Mouse (Mus musculus) heart, embryonic 12.5 days (tissue): ENCODE measurements around the gene Tmem190. TPM values are rescaled to one million over a fixed set of nuclear protein-coding genes. Genes with fewer than 3 reads are reported as not detected.

Experiments
- ATAC-seq: fragments of 200-750 bp; cut with Nextera tagmentation; 2 replicates; pipeline ENCODE4 v1.8.0; 2017; ENCODE audit warnings: moderate TSS enrichment, moderate library complexity; ENCODE audit not compliant: insufficient number of reproducible peaks, low FRiP score
- H3K27ac ChIP-seq: fragments of 300-500 bp; sonication (generic); 2 replicates; pipeline ENCODE4 v1.5.1; 2016; ENCODE audit warnings: mild to moderate bottlenecking, moderate library complexity; ENCODE audit not compliant: poor library complexity, severe bottlenecking
- H3K27me3 ChIP-seq: fragments of 300-500 bp; sonication (generic); replicated peaks from 2 replicates; pipeline ENCODE4 v1.6.1; 2016; ENCODE audit warnings: mild to moderate bottlenecking, moderate library complexity
- H3K36me3 ChIP-seq: fragments of 300-500 bp; sonication (generic); 2 replicates; pipeline ENCODE4 v1.6.1; 2016; ENCODE audit warnings: mild to moderate bottlenecking, moderate library complexity
- H3K4me1 ChIP-seq: fragments of 300-500 bp; sonication (generic); replicated peaks from 2 replicates; pipeline ENCODE4 v1.6.1; 2016; ENCODE audit warnings: mild to moderate bottlenecking
- H3K4me2 ChIP-seq: fragments of 300-500 bp; sonication (generic); 2 replicates; pipeline ENCODE4 v1.6.1; 2016; ENCODE audit warnings: mild to moderate bottlenecking, moderate library complexity
- H3K4me3 ChIP-seq: fragments of 300-500 bp; sonication (generic); 2 replicates; pipeline ENCODE4 v1.5.1; 2016; ENCODE audit warnings: mild to moderate bottlenecking
- H3K9ac ChIP-seq: fragments of 300-500 bp; sonication (generic); 2 replicates; pipeline ENCODE4 v1.6.1; 2016; ENCODE audit warnings: mild to moderate bottlenecking, moderate library complexity
- H3K9me3 ChIP-seq: fragments of 300-500 bp; sonication (generic); replicated peaks from 2 replicates; pipeline ENCODE4 v1.6.1; 2016; ENCODE audit warnings: mild to moderate bottlenecking, moderate library complexity
- WGBS: fragments of 180-500 bp; shearing (Covaris S2); methylation state at CpG from one replicate; pipeline ENCODE4 v1.1.7; 2016; 5-methylcytosine and 5-hydroxymethylcytosine counted together
- polyA plus RNA-seq: library from polyadenylated mRNA; unstranded; fragments of >200 nt; fragmentation: Nextera tagmentation; extraction: Ambion mirVana; gene quantifications from 2 replicates; pipeline ENCODE4 v1.2.1, GENCODE M21; 2016

Tmem190 gene
- polyA plus RNA-seq, 1 experiment from 2014 or later, result not detected

DNA sequence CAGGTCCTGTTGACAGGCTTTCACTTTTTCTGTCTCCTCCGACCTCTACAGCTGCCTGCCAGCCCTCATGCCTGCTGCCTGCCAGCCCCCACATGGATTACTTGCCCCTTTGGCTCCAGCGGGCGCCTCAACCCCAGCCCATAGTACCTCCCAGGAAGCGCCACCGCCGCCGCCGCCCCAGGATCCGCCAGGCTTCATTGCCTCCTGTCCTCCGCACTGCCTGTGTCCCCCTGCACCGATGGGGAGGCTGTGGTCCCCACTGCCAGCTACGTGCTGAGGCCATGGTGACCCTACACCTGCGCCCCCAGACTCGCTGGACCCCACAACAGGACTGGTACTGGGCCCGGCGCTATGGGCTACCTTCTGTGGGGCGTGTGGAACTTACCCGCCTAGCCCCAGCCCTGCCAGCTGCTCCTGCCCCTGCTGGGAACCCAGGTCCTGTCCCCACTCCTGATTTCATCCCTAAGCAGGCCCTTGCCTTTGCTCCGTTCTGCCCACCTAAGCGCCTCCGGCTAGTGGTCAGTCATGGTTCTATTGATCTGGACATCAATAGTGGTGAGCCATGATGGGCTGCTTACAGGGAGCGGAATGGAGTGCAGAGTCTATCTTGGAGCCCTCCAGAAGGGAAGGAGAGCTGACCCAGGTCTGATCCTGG lies 36.3 kb upstream of the Tmem190 start:
- H3K36me3 ChIP-seq, result peaks cover 49% of the 10 kb centered on the region
- no peak overlapping the region for H3K4me3 ChIP-seq
- H3K27me3 ChIP-seq, result no peaks in the 10 kb centered on the region
- no peaks in the 10 kb centered on the region for H3K9me3 ChIP-seq
- H3K4me2 ChIP-seq, result no peak overlapping the region
- 86% methylated on average over 22 of the region's 22 CpGs for WGBS
- H3K9ac ChIP-seq, result 0 out of 2 replicates have a peak overlapping the region, but pooled peaks have one; percentile 23
- no peak overlapping the region for H3K27ac ChIP-seq
- peaks cover 27% of the 10 kb centered on the region for H3K4me1 ChIP-seq
- no peak for ATAC-seq

DNA sequence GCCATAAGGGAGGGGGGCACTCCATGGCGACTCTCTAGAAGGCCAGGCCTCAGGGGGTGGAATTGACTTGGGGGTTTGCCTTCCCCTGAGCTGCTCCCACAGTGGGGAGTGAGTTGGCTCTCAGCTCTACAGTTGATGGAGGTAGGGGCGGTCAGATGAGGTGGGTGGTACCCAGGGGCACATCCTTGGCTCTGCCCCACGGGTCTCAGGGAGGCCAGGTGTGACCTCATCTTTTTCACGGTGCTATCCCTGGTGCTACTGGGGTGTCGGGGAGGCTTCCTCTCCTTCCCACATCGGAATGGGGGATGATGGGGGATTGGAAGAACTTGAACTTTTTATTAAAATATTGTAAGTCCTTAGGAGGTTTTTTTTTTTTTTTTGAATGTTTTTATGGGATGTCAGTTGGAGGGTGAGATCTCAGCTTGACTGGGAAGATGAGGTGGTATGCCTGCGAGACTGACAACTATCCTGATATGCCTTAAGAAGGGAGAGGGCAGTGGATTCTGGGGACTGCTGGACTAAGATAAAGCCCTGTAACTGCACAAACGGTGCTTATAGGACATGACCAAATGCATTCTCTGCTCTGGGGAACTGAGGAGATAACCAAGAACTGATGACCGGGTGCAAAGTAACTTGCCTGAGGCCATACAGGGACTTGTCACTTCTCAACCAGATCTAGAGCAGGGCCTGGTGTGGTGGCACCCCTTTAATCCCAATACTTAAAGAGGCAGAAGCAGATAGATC lies 35.4 kb upstream of the Tmem190 start:
- peak; percentile 9; the same call in 1 of the 2 replicates for ATAC-seq
- H3K4me3 ChIP-seq, result no peak overlapping the region
- WGBS, result 54% methylated on average over 9 of the region's 9 CpGs
- H3K9me3 ChIP-seq, result no peaks in the 10 kb centered on the region
- no peak overlapping the region for H3K4me2 ChIP-seq
- no peak overlapping the region for H3K9ac ChIP-seq
- H3K4me1 ChIP-seq, result peaks cover 27% of the 10 kb centered on the region
- no peaks in the 10 kb centered on the region for H3K27me3 ChIP-seq
- H3K36me3 ChIP-seq, result peaks cover 45% of the 10 kb centered on the region
- no peak overlapping the region for H3K27ac ChIP-seq

DNA sequence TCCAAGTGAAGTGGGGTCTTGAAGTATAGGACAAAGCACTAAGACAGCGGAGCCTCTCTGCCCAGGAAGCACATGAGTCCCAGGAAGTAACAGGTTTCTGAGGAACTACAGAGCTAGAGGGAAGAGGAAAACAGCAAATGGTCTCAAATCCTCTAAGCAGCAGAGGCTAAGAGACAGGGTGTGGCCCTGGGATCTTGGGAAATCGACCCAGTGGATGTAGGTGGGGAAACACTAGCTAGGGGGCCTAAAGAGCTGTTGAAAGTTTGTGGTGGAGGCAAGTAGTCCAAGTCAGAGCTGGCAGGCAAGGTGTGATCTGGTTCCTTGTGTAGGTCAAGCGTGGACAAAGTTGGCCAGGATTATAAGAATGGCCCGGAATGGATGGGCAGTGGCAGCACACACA lies 34.4 kb upstream of the Tmem190 start:
- Histone ChIP-seq H3K4me1 (peaks cover 21% of the 10 kb centered on the region), H3K27ac (no peak overlapping the region), H3K4me2 (no peak overlapping the region), H3K27me3 (no peaks in the 10 kb centered on the region), H3K4me3 (no peak overlapping the region), H3K36me3 (peaks cover 35% of the 10 kb centered on the region), H3K9me3 (no peaks in the 10 kb centered on the region), H3K9ac (no peak overlapping the region)
- no peak for ATAC-seq
- WGBS, result 66% methylated on average over 4 of the region's 4 CpGs

DNA sequence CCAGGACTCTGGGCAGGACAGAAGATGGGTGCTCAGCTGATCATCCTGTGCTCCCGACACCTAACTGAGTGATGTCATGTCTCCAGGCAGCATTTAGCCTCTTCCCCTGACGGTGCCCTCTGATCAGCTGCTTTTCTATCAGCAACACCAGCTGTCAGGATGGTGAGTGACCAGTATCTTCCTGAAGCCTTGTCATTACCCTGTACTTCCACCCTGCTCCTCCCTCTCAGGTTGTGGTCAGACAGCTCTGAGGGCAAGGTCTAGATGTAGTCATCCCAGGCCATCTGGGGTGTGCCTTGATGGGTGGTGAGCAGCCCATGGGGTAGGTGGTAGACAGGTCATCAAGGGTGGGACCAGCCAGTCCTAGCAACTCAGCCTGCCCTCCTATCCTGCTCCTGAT lies 33.6 kb upstream of the Tmem190 start:
- no peak overlapping the region for H3K27ac ChIP-seq
- peaks cover 29% of the 10 kb centered on the region for H3K36me3 ChIP-seq
- ATAC-seq, result peak; percentile 17; the same call in 1 of the 2 replicates
- no peak overlapping the region for H3K4me2 ChIP-seq
- no peaks in the 10 kb centered on the region for H3K27me3 ChIP-seq
- H3K9me3 ChIP-seq, result no peaks in the 10 kb centered on the region
- no peak overlapping the region for H3K4me3 ChIP-seq
- peaks cover 22% of the 10 kb centered on the region for H3K4me1 ChIP-seq
- no peak overlapping the region for H3K9ac ChIP-seq
- 51% methylated on average over 2 of the region's 2 CpGs for WGBS

DNA sequence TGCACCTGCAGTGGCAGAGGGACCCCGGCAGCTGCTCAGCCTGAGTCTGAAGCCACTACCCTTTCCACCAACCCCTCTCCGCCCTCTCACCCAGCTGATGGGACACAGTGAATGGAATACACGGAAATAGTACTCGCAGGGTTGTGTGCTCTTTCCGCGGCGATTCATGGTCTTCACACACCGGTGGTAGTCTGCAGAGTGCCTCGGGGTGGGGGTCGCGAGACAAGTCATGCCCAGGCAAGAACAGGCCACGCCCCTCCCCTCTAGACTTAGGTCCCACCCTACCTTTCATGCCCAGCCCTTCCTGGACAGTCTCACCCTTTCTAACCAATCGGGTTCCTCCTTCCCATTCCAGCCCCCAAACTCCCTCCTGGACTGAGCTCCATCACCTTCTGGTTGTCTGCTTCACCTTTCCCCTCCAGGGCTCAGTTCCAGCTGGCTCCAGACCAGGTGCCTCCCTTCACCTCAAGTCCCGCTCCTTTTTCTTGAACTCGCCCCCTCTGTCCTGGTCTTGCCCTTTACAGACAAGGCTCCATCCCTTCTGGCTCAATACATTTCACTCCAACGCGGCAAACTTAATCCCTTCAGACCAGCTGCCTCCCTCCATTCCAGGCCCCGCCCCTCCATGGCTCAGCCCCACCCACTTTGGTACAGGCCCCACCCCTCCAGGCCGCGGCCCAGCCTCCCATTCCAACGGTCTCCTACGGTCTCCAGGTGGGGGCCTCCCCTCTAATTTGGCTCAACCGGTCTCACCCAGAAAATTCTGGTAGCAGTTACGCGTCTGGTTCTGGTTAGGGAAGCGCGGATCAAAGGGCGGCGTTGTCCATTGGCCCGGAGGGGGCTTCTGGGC lies 30.5 kb upstream of the Tmem190 start:
- Histone ChIP-seq H3K9me3 (peaks cover 3% of the 10 kb centered on the region; the same call in 1 of the 2 replicates), H3K9ac (peak overlapping the region; percentile 59; the same call in 1 of the 2 replicates), H3K4me2 (peak overlapping the region; percentile 71), H3K27ac (no peak overlapping the region), H3K4me3 (peak overlapping the region; percentile 50), H3K4me1 (peaks cover 15% of the 10 kb centered on the region), H3K27me3 (no peaks in the 10 kb centered on the region), H3K36me3 (no peaks in the 10 kb centered on the region; the same call in 1 of the 2 replicates)
- 2% methylated on average over 30 of the region's 30 CpGs for WGBS
- ATAC-seq, result peak; percentile 88

DNA sequence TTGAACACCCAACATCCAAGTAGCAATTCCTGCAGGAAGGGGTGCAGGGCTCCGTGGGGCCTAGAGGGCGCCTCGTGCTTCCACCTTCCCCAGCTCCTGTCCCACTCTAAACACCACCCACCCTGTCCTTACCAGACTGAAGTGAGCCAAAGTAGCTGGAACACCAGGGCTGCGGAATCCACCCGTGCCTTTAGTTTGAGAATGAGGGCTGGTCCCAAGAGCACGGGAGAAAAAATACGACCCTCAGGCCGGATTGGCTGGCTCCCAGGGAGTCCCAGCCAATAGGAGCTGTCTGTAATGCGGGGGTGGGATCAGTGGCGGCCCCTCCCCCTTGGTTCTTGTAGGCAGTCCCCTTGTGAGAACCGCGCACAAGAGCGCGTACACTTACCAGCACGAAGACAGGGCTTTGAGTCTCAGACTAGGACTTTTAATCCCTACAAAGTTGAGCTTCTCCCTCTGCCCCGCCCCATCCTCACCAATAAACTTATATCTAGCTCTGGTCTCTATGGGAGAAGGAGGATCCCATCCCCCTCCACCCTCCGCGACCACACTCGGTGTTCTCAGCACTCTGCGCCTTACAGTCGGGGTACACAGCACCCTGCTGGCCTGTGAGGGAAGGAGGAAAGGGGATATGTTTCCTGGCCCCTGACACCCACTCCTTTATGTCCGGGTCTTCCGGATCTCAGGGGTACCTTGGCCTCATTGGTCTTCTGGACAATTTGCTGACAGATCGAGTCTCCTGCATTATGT lies 29.7 kb upstream of the Tmem190 start, which contains the start of gene Cox6b2:
TSS of gene Cox6b2 (minus strand) at position 274 of the 750 bp plus-strand sequence.
- peak within 1 kb of the TSS; percentile 59 for H3K9ac ChIP-seq
- ATAC-seq, result peak; percentile 92
- H3K9me3 ChIP-seq, result peaks cover 3% of the 10 kb centered on the region; the same call in 1 of the 2 replicates
- peaks cover 15% of the 10 kb centered on the region for H3K4me1 ChIP-seq
- H3K27me3 ChIP-seq, result no peaks in the 10 kb centered on the region
- peak within 1 kb of the TSS; percentile 50 for H3K4me3 ChIP-seq
- no peak within 1 kb of the TSS for H3K27ac ChIP-seq
- H3K4me2 ChIP-seq, result peak within 1 kb of the TSS; percentile 71
- WGBS, result 3% methylated on average over 24 of the region's 24 CpGs
- H3K36me3 ChIP-seq, result no peaks in the 10 kb centered on the region; the same call in 1 of the 2 replicates

DNA sequence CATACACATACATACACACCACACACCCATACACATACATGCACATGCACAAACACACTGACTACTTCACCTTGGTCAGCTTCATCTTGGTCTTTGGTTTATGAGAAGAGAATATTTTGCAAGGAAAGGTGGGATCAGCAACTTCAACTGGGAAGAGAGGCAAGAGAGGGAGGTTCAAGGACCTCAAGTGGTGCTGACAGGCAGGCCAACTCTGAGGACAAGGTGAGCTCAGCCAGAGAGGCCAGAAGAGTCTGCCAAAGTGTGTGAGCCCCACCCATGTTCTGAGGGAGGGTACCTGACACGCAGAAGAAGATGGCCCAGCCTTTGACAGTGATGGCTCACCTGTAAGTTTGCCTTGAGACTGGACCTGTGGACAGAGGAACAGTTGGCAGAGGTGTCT lies 23.1 kb upstream of the Tmem190 start:
- no peaks in the 10 kb centered on the region for H3K36me3 ChIP-seq
- H3K27ac ChIP-seq, result no peak overlapping the region
- no peak overlapping the region for H3K4me3 ChIP-seq
- 0 out of 2 replicates have a peak, but pooled peaks cover 7% of the 10 kb centered on the region for H3K27me3 ChIP-seq
- H3K4me1 ChIP-seq, result no peaks in the 10 kb centered on the region
- ATAC-seq, result no peak
- H3K9ac ChIP-seq, result no peak overlapping the region
- 42% methylated on average over 1 of the region's 1 CpGs for WGBS
- H3K4me2 ChIP-seq, result no peak overlapping the region
- peaks cover 3% of the 10 kb centered on the region; the same call in 1 of the 2 replicates for H3K9me3 ChIP-seq

DNA sequence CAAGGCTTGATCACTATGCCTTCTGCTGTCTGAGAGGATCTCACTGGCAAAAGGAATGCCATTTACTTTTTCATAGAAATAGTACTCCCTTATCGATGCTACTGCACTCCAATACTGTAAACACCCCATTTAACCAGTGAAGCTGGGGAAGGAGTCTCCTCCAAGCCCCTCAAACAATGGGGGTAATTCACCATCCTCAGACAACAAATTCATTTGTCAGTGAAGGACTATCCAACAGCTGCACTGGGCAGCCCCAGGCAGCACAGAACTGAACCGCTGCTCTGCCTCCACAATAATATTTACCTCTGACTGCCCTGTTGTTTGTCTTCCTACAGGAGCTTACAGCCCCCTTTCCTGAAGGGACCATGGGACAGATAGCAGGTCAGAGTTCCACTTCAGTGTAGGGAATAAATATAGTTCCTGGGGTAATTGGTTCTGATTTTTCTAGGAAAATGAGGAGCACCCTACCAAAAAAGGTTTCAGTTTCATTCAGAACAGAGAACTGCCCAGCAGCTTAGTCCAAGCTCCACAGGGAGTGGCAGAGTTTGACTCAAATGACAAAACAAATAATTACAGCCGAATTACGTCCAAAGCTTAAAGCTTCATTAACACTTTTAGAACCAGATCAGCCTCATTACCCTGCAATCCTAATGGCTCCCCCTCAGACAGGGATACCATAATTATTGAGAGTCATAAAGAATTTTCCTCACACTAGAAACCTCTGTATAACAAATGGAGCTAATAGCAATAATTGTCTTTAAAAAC lies 17.6 kb upstream of the Tmem190 start:
- Histone ChIP-seq H3K9me3 (no peaks in the 10 kb centered on the region), H3K4me2 (no peak overlapping the region), H3K36me3 (no peaks in the 10 kb centered on the region), H3K9ac (no peak overlapping the region), H3K27me3 (0 out of 2 replicates have a peak, but pooled peaks cover 3% of the 10 kb centered on the region), H3K27ac (no peak overlapping the region), H3K4me3 (no peak overlapping the region), H3K4me1 (no peaks in the 10 kb centered on the region)
- ATAC-seq, result no peak
- 27% methylated on average over 4 of the region's 4 CpGs for WGBS

DNA sequence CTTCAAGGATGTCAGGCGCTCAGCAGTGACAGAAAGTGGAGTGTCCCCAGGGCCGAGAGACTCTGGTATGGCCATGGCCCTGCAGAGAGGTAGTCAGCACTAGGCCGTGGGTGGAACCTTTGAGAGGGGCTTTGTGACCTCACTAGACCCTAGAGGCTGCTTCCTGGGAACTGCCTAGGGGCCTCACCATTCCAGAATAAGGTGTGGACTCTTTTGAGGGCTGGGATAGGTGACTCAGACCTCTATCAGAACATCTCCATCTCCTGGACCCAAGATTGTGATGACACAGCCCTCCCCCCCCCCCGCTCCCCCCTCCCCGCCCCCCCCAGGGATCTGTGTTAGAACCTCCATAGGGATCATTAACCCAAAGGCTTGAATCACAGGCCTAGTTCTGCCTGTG lies 11.5 kb upstream of the Tmem190 start, which contains the start of gene Fam71e2:
TSS of gene Fam71e2 (minus strand) at position 101 of the 400 bp plus-strand sequence.
- H3K36me3 ChIP-seq, result no peaks in the 10 kb centered on the region
- peaks cover 20% of the 10 kb centered on the region for H3K27me3 ChIP-seq
- H3K27ac ChIP-seq, result no peak within 1 kb of the TSS
- H3K4me1 ChIP-seq, result no peaks in the 10 kb centered on the region
- no peak within 1 kb of the TSS for H3K4me2 ChIP-seq
- no peak for ATAC-seq
- H3K9me3 ChIP-seq, result peaks cover 4% of the 10 kb centered on the region; the same call in 1 of the 2 replicates
- no peak within 1 kb of the TSS for H3K4me3 ChIP-seq
- no peak within 1 kb of the TSS for H3K9ac ChIP-seq
- 68% methylated on average over 5 of the region's 5 CpGs for WGBS

DNA sequence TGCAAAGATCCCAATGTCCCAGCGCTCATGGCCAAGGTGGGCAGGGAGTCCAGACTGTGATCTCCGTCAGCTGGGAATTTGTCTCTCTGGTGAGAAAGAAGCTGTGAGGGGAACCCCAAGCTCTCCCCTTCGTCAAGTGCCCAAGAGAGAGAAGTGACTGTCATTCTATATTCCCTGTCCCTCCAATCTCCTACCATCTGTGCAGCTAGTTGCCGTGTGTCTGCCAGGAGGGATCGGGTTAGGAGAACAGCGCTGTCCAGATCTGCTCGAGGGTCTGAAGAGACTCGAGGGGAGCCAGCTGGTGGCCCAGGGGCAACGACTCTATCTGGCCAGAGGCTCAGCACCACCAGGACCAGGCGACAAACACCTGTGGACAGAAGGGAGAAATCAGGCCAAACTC lies 6.6 kb upstream of the Tmem190 start:
- Histone ChIP-seq H3K4me2 (no peak overlapping the region), H3K36me3 (no peaks in the 10 kb centered on the region), H3K4me3 (no peak overlapping the region; the same call in 1 of the 2 replicates), H3K9ac (no peak overlapping the region), H3K27ac (no peak overlapping the region), H3K27me3 (peaks cover 68% of the 10 kb centered on the region), H3K9me3 (peaks cover 4% of the 10 kb centered on the region; the same call in 1 of the 2 replicates), H3K4me1 (peaks cover 21% of the 10 kb centered on the region)
- no peak for ATAC-seq
- 46% methylated on average over 10 of the region's 10 CpGs for WGBS
